Mouse (Mus musculus): Measurements from ENCODE around the gene Mfap3l.
"Not testable (repeated sequence)": the region's sequence is repeated elsewhere in the genome, so short reads cannot be mapped to it uniquely, and the experiment has no call there.

Mfap3l gene

DNA sequence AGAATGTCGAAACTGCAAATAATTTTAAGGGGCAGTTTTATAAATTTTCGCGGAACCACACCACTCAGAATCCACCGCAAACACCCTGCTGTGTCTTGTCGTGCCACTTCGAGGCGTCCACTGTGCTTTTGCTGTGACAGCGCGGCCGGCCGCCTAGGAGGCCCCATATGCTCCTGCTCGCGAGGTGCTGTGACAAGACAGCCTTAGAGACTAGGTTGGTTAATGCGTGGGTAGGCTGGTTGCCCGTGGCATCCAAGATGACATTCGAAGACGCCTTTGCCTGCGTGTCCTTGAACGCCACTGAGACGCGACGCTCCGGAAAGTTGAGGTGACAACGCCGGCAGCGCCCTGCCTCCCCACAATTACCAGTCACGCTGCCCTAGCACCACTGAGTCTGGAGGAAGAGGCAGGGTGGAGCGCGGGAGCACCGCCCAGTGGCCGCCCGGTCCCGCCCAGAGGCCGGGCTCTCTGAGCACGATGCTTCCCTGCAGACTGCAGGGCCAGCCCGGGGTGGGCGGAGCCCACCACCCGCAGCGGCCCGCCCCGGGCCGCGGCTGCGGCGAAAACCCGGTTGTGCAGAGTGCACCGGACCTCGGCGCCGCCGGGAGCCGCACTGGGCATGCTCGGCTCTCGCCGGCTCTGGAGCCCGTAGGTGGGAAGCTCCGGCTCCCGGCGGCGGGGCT is at the start of gene Mfap3l:
Gene Mfap3l (plus strand): TSS at position 578 of the 683 bp plus-strand sequence.
- peak; percentile 91 to 95 for DNase-seq

DNA sequence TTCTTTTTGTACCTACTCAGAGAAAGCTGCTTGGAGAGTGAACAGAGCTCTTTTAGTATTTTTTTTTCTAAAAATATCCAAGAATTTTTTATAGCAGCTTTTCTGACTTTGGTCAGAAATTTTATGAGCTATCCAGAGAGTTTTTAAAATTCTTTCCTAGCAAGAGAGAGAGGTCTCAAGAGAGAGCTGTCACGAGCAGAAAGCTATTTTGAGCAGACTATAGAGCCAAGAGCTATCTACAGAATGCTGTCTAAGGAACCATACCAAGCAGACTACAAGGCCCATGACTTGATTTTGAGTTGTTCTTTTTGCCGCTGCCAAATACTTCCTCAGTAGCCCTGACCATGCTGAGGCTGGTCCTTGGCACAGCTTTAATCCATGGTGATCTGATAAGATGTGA is 49.3 kb upstream of the Mfap3l start:
- DNase-seq: no peak

DNA sequence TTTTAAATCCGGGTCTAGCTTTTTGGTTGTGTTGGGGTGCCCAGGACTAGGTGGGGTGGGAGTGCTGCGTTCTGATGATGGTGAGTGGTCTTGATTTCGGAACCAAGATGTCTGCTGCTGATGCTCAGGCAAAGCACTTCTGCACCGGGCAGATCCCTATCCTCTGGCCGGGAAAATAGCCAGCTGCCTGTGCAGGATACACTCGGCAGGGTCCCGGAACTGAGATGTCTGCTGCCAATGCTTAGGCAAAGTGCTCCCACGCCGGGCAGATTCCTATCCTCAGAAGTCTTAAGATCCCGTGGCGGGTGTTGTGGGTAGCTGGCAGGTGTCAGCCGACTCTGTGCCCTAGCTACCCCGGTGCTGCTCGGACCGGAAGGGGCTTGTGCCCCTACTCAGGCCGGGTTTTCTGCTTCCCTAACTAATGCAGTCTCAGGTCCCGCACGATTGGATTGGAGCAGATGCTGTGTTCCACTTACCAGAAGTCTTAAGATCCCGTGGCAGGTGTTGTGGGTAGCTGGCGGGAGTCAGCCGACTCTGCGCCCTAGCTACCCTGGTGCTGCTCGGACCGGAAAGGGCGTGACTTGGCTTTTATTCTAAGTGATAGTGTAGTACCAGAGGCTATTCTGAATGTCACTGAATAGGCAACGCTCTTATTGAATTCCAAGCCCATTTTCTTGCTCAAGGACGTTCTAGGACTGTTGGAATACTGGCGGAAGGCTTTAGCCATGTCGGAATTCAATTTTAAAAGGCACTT is 41.1 kb upstream of the Mfap3l start:
- DNase-seq: not testable (repeated sequence)

DNA sequence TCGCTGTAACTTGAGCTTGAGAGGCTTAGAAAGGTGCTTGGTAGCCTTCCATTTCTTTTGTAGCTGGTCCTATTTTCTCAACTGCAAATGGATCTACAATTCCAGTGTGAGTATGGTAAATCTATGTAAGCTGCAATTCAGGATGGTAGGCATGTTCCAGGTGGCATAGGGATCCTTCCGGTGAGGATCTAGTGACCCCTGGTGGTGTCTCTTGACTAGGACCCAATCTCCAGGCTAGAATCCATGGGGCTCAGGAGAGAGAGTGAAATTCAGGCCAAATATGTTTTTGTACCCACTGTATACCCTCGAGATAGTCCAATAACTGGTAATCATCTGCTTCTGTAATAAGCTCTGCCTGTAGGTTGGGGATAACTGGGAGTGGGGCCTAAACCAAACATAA is 37.9 kb upstream of the Mfap3l start:
- DNase-seq: peak; percentile 38 to 52

DNA sequence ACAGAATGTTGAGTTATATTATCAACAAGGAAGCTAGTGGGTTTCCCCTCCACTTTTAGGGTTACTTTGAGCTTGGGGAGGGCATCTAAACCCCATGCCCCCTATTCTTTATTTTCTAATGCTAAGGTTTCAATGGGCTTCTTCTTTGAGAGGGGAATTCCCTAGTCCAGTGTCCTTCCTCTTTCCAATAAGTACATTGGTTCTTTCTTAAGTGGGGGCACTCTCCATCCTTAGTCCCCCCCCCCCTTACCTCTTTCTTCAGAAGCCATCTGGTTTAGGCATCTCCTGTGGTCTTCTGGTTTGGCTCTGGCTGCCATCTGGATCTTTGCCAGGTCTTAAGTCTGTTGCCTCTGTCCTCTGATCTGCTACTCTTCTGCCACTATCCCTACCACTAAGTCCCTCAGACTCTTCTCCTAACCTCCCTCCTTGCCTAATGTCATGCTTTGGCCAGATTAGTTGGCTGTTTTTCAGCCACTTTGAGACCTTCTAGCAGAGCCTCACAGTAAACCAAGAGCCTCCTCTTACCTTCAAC is 21.0 kb upstream of the Mfap3l start:
- no peak for DNase-seq

DNA sequence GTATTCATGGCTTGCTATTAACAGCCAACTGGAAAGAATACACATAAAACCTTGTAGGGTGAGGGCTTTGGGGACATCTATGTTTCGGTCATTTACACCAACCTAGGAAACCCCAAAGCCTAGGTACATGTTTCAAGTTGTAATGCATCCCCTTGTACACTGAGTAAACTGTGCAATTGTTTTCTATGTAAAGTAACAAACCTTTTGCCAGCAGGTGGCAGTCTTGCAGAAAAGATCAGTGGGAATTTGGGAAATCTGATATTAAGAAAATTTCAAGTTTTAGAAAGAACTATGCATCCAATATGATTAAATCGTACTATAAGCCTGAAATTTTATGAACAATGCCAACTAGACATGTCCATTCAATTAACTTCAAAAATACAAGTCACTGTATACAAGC is 15.7 kb upstream of the Mfap3l start:
- DNase-seq: peak; percentile 58 to 63

DNA sequence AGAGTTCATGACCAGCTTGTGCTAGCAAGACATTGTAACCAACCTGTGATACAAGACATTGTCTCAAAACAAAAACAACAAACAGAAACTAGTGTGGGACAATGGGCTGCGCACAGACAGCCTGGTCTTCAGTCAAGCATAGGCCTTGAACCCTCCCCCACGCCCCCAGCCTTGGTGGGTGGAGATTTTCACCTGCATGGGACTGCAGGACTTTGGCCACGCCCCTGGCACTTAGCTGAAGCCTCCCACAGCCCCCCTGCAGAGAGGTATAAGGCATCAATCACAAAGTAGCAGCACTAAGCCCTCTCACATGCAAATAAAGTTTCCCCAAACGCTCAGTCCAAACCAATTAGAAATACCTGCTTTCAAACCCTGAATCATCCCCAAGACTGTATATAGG is 11.1 kb upstream of the Mfap3l start:
- no peak for DNase-seq

DNA sequence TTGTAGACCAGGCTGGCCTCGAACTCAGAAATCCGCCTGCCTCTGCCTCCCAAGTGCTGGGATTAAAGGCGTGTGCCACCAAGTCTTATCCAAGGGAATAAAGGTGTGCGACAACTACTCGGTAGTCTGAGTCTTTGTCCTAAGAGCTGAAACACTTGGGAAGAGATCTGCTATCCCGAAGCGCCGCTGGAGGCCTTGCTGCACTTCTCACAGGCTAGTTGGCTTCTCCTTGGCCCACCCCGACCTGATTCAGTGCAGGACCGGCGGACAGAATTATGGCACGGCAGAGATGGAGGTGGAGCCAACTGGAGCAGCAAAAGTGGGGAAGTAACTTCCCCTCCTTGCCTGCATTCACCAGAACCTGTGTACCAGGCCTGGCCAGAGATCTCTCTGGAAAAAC is 10.6 kb upstream of the Mfap3l start:
- no peak for DNase-seq

DNA sequence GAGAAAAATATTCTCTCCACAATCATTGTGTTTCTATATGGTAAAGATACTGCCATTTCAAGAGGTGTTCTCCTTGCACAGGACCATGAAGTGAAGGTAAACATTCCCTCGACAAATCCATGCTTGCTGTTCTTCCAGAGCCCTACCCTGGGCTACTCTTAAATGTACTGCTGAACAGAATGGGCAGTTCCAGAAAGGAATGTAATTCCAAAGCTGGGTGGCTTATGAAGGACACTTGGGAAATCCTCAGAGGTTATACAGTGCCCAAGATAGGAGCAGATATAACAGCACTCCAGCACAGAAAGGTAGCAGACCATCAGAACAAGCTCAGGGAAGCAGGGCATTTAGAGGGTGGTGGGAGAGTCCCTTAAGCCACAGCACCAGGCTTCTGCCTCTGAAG is 9.2 kb upstream of the Mfap3l start:
- DNase-seq: no peak

DNA sequence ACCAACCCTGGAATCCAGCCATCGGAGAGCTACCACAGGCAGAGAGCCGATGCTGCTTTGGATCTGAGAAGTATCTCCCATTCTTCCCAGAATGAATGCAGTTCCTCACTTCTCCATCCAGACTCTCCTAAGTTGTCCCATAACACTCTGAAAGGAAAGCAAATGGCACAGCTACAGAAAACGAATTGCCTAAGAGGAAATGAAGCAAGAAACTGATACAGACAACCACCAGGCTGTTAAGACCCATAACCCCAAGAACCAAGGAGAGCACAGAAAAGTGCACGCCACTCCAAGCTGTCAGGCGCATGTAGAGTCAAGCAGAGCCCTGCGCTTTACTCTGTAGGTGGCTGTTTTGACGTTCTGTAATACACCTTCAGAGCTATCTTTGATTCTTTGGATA is 7.9 kb upstream of the Mfap3l start:
- no peak for DNase-seq

DNA sequence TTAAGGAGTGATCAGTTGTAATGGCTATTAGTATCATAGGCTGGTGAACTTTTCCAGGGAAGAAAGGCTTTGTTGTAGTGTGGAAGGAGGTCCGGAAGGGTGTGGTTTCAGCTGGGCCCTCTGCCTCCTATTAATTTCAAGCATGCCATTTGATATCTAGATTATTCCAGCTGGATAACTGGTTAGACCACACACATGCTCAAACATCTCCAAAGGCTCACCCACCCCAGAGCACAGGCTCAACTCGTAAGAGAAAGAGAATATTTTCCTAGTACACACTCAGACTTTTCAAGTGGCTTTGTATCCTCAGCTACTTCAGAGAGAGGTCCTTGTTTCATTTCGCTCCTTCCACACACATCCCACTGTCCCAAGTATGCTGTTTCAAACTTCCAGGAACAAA is 4.7 kb upstream of the Mfap3l start:
- no peak for DNase-seq

DNA sequence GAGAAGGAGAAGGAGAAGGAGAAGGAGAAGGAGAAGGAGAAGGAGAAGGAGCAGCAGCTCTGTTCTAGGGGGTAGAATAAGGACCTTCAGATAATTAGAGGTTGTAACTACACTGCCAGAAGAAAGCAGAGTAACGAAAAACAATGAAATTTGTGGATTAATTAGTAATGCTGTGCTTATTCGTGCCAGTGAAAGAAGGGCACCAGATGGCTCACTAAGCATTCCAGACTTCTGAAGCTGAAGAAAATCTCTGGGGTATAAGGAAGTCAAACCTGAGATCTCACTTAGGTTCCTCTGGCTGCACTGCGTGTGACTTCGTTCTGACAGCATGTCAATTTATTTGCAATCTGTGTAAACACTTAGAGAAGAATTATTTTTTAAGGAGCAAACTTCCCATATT is 3.6 kb upstream of the Mfap3l start:
- no peak for DNase-seq

DNA sequence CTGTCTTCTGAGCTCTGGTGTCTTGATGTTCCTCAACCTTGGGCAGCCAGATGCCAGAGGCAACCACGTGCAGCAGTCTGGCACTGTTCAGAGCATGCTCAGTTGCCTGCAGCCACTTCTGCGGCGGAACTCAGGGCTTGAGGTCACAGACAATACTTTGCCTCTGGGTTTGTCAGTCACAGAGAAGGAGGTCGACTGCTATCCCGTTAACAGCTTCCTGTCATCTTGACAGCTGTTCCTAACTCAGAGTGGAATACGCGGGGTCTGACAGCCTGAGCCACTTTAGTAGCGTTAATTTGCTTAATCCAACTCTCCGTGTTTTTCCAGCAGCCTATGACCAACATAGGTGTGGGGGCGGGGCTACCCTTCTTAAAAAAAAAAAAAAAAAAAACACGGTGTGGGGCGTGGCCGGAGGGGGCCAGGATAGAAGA is 1.1 kb upstream of the Mfap3l start:
- peak; percentile 73 to 84 for DNase-seq

DNA sequence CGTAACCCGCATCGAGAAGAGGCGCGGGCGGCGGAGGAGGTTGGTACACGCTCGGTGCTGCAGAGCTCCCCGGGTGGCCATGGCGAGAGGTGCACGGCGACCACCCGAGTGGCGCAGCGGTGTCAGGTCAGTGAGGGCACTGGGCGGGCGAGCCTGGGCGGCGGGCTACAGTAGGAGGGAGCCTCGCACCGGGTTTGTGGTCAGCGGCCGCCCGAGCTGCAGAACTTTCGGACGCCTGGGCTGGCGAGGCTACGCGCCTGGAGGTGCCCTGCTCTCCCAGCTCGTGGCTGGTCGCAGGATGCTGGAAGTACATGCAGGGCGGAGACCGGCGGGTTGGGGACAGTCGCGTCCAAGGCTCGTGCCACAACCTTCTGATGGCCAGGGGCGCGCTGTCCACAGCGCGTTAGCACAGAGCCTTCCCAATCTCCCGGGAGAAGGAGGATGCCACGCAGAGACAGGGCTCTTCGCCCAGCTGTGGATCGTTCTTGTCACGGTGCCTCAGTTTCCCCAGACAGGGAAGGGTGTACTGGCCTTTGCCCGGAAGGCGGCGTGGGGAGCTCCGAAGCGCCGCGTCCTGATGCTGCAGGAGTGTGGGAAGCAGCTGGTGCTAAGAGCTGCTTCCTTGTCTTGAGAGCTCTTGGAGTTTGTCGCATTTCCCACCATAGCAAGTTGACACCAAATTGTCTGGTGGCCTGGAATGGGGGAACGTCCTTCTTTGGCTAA is 467 bp downstream of the Mfap3l start:
- DNase-seq: no peak

DNA sequence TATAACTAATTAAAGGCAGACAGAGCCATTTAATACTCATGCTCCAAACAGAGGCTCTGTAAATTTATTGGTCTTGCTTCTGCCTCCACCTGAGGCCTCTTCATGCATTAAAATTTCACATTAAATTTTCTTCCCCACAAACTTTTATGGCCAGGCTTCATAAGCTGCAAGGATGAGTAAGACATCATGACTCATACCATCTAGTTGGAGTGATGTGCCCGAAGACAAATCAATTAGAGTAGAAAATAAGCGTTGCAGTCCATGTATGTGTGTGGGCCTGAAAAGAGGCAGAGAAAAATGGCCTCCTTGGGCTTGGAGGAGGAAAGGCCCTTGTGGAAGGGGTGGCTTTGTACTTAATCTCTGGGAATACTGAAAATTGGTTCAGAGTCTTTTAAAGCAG is 2.3 kb downstream of the Mfap3l start:
- no peak for DNase-seq

DNA sequence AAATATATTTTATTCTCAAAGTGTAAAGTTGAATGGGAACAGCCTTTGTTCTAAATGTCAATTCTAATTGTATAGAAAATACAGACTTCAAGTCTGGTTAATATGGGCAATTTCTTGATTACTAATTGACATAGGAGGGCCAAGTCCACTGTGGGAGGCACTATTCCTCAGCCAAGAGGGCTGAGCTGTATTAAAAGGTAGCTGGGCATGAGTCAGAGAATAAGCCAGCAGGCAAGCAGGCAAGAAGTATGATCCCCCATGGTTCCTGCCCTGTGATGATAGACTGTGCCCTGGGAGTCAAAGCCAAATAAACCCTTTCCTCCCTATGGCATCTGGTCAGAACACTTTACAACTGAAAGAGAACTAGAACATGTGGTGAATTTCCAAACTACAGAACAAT is 3.2 kb downstream of the Mfap3l start:
- no peak for DNase-seq

DNA sequence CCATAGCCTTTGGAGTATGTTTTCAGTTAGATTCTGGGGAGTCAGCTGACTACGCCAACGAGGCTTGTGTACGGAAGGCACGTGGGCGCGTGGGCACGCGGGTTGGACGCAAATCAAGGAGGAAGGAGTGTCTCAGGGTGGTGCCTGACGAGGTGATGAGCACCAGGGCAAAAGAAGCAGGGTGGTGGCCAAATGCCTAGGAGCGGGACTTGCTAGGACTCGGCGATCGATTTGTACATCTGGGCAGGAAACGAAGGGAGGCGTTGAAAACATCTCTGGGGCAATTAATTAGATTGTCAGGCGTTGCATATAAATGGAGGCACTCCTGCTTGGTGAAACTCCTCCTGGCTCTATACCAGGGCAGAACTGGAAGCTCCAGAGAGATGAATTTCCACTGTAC is 7.4 kb downstream of the Mfap3l start:
- no peak for DNase-seq

DNA sequence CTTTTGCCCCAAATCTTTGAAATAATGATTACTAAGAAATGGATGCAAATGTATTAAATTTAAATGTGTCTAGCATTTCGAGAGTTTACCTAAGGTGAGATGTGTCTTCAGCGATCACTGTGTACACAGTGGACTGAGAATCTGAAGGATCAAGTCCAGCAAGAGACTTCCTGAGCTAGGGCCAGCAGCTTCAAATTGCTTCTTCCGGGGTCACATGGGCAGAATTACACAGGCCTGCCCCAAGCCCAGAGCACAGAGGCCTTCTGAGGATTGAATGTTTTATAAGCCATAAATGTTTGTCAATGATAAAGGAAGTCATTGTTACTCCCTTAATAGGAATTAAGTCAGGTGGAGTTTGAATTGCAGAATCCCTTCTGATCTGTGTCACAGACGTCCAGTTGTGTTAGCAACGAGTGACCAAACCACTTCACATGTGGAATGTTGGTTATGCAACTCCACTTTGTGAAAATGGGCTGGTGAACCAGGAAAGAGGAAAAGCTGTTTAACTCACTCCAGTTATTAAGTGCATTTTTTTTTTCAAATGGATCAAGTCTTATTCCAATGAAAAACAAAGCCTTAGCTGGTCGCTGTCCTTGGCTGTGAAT is 10.9 kb downstream of the Mfap3l start:
- no peak for DNase-seq

DNA sequence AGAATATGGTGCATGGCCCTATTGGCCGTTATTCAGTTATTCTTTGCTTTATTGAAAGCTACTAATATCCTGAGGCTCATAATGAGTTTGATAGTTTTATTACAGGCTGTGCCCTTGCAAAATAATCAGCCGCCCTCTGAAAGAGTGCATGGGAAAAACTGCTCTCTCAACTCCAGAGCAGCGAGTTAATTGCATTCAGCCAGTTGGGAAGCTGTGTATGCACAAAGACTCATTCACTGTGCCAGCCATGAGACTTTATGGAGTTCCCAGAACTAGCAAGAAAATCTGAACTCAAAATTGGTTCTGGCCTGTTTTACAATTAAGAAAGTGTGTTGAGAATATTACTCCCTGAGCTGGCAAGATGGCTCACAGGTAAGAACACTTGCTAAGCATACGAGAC is 12.5 kb downstream of the Mfap3l start:
- no peak for DNase-seq

DNA sequence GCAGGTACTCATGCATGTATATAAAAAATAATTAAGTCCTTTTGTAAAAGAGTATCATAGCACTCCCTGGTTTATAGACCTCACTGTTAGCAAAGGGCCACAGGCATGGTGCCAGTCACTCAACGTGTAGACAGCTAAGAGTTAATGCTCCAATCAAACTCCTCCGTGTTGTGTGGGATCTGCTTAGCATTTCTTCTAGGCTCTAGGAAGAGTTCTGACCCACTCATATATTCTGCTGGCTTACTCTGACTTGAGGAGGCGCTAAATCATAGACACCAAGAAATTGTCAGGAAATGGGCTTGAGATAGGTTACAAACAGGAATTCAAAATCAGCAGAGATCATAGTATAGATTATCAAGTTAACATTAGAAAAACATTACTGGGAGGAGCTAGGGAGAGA is 13.3 kb downstream of the Mfap3l start:
- DNase-seq: no peak

DNA sequence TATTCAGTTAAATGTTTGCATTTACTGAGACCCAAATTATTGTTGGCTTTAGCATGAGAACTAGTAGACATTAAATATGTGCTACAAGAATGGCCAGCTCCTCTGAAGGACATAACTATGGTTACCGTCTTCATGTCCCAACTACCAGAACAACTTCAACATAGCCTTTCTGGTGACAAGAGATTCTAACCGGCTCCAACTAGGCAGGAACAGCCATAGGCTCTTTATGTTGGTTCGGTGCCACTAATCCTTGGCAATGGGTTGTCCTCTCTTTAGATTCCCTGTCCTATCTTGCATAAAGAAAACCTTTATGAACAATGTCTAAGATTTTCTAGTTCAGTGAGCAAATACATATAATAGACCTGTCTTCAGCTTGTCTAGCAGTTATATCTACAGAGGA is 14.7 kb downstream of the Mfap3l start:
- DNase-seq: no peak

DNA sequence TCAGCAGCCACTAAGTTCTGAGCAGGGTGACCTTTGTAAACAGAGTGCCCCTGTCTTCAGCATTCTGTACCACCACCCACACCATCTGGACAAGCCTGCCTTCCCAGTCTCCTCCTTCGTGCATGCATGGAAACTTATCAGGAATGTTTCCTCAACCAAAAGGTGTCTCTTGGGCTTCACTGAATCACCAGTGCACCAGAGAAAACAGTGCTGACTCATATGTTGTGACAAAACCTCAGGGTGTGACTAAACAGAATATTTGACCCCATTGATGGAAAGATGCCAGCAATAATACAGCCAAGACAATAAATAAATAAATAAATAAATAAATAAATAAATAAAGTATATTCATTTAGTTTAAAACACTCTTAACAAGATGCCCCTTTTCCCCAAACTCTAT is 16.5 kb downstream of the Mfap3l start:
- no peak for DNase-seq

DNA sequence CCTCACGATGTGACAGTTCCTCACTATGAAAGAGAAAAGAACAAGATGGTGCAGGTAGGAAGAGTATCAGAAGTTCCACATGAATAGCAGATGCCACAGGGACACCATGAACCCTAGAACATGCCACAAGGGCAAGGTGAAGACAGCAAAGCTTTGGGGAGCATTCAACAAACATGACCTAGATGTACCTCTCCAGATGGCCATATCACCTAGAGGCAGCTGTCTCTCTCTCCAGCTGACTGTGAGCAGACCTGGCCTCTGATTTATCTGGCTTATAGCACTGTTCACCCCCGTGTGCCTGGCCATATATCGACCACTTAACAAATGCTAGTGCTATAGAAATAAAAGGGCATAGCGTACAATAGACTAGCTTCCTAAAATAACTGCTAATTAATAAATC is 17.5 kb downstream of the Mfap3l start:
- DNase-seq: no peak

Data from kidney, postnatal 4 days (tissue).